Mouse (Mus musculus): Measurements from ENCODE around the gene Phf5a.

DNA sequence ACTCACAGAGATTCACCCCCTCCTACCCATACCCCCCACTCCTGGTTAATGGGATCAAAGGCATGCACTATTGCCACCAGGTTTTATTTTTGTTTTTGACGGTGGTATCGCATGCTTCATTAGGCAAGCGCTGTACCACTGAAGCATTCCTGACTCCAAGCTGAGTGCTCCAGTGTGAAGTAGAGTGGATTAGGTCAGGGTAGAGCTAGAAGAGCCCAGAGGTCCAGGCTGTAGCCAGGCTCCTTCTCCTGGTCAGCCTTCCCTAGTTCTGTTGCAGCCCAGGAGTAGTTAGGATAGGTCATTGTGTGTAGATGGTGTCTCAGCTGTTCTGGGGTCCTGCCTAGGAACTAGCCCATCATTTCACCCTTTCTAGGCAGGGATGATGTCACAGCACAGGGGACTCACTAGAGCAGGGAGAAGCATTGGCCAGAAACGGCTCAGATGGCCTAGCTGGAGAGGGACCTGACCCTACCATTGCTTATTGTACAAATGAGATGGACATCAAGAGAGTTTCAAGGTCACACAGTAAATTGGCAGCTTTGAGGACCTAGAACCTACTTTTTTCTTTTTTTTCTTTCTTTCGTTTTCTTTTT lies 26.6 kb downstream of the Phf5a start:
- TF ChIP-seq MAFK (IDR thresholded peaks at IDR 0.05; ENCODE audit: insufficient read depth, low read depth, low read length) (no peak), CHD2 (IDR thresholded peaks at IDR 0.05; ENCODE audit: low read depth, low read length) (no peak), ZNF384 (IDR thresholded peaks at IDR 0.05; ENCODE audit: low read depth, low read length) (no peak)
